Mouse (Mus musculus) kidney, adult 2 months (tissue): ENCODE data around the gene Pigr.

ENCODE experiments used
- CTCF ChIP-seq: fragments of 200-500 bp; conservative IDR thresholded peaks from 2 replicates; pipeline ENCODE4 v1.5.1; 2011; ENCODE audit warnings: low read depth, mild to moderate bottlenecking, control low read depth, low read length, moderate library complexity, mixed read lengths; ENCODE audit not compliant: insufficient read depth, insufficient read length
- POLR2A ChIP-seq: fragments of 200-500 bp; IDR thresholded peaks from one replicate; pipeline ENCODE4 v1.6.1; 2011; ENCODE audit warnings: low read depth, low read length, control low read depth

DNA sequence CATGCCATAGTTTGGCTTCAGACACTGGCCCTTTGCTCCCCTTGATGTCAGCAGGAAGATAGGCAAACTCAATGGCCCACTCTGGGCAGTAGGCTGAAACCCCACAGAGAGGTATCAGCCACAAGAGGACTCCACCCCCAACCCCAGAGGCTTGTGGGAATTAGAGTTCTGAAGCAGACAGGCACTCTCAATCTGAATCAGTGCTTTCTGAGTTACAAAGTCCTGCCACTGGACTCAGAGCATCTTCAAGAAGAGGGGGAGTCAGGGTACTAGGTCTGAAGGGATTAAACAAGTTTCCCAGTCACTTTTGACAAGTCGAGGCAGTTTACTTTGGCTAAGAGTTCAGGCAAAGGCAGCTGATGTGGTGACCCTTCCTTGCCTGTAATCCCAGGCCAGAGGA lies 6.7 kb upstream of the Pigr start:
- TF ChIP-seq CTCF: no peak
- TF ChIP-seq POLR2A: no peak
